Mouse (Mus musculus) adrenal gland, postnatal 10 days (tissue): ENCODE results near the gene Mybph. TPM values are rescaled to one million over a fixed set of nuclear protein-coding genes. Genes with fewer than 3 reads are reported as not detected.
A peak's percentile ranks its signal among the peaks of the same experiment; 100 is the strongest.

Source experiments
- DNase-seq: peaks from one replicate; pipeline ENCODE4 v3.0.0; 2021; ENCODE audit warnings: mixed read lengths
- long read RNA-seq, 2 experiments: library from polyadenylated mRNA; stranded (forward); transcript quantifications; one replicate each; pipeline ENCODE4 v2.0.0; 2021
- total RNA-seq, 2 experiments: library from RNA; stranded (reverse); gene quantifications; 2 replicates each; pipeline ENCODE4 v1.2.3; 2021

The Mybph gene
- 1 to 10 TPM; 4.2 to 5.0 TPM for total RNA-seq
- long read RNA-seq, experiment 1, partial matches to known transcripts, result 0 of 5 reads
- long read RNA-seq, experiment 1, other reads (novel, unspliced or antisense), result 5 of 5 reads
- long read RNA-seq, experiment 2, partial matches to known transcripts, result 2 of 3 reads
- long read RNA-seq, experiment 2, other reads (novel, unspliced or antisense), result 1 of 3 reads

DNA sequence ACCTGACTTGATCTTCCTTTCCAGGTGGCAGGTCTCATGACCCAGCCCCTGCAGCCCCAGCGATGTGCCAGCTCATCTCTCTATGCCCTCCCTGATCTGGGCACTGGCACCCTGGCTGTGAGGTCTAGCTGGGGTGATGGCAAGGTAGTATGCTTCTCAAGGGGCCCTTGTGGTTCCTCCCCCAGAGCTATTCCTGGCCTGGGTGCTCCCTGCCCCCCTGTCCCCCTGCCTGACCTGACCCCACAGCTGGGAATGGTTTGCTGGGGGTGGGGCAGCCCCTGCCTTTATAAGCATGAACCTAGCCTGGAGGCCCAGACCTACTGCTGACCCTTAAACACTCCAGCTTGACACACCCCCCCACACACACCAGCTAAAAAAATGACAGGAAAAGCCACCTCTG, at the start of gene Mybph:
TSS of gene Mybph (plus strand) at position 323 of the 400 bp plus-strand sequence.
- no peak for DNase-seq

DNA sequence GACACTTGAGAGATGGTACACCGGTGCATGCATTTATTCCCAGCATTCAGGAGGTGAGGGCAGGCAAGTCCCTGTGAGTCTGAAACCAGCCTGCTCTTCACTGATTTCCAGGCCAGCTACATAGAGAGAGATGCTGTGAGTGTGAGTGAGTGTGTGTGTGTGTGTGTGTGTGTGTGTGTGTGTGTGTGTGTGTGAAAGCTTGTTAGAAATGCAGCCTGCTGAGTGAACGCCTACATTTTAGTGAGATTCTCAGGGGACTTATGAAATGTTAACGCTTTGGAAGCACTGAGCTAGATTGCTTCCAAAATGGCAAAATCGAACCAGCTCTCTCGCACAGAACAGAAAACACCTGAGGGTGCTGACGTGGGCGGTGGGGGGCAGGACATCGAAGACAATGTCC, 47.2 kb upstream of the Mybph start:
- DNase-seq, result no peak

DNA sequence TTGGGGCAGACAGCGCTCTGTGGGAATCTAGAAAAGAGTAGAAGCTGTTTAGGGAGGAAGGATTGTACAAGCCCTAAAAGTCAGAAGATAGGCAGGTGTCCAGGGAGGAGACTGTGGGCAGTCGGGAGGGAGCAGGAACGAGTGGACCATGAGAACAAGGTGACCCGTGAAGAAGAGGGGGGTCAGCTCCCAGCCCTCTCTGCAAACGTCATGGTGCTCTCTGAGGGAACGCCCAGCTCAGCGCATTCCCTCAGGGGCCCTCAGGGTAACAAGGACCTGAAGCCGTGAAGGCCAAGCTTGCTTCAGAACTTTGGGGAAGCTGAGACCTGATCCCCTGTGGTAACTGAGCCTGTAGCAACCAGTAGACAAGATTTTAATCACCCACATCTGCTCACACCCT, 43.2 kb upstream of the Mybph start:
- DNase-seq, result no peak

DNA sequence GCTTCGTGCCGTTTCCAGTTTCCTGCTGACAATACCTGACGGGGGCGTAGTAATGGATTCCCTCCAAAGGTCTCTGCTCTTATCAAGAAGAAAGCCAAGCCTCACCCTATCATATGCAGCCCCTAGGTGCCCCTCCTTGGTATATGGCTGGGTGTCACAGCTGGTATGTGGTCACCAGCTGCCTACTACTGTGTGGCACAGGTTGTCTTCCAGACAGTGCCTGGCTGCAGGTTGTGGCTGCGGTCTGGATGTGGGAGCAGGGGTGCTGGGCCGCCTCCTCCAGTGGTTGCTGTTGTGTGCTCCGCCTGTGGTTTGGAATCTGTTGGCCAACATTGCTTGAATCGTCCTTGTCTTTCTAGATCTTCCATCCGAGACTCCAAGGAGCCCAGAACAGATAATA, 42.5 kb upstream of the Mybph start:
- no peak for DNase-seq

DNA sequence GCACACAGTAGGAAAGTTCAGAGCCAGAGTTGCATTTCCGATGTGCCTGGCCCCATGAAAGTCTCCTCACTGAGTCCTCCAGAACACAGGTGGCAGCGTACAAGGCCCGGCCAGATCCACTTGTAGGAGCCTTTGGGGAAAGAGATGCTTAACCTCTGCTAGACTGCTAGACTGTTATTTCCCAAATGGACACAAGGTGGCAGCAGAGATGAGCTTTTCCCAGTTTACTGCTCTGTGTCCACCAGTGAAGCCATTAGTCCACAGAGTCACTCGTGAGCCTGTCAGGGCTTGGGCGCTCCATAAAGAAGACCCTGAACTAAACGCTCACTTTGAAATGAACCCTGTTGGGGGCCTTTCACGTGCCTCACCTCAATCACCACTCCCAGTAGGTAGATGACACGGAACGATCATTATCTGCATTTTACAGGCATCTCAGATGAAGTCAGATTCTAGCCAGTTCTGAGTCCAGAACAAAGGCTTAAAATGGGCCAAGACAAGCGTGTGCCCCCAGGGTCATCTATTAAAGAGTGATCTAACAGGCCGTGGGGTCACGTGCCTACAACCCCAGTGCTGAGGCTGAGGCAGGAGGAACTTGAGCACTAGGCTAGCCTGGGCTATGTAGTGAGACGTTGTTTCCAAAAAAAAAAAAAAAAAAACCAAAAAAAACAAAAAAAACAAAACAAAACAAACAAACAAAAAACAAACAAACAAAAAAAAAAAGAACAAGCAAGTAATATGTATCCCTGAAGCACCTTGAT, 41.4 kb upstream of the Mybph start:
- peak; percentile 88 for DNase-seq

DNA sequence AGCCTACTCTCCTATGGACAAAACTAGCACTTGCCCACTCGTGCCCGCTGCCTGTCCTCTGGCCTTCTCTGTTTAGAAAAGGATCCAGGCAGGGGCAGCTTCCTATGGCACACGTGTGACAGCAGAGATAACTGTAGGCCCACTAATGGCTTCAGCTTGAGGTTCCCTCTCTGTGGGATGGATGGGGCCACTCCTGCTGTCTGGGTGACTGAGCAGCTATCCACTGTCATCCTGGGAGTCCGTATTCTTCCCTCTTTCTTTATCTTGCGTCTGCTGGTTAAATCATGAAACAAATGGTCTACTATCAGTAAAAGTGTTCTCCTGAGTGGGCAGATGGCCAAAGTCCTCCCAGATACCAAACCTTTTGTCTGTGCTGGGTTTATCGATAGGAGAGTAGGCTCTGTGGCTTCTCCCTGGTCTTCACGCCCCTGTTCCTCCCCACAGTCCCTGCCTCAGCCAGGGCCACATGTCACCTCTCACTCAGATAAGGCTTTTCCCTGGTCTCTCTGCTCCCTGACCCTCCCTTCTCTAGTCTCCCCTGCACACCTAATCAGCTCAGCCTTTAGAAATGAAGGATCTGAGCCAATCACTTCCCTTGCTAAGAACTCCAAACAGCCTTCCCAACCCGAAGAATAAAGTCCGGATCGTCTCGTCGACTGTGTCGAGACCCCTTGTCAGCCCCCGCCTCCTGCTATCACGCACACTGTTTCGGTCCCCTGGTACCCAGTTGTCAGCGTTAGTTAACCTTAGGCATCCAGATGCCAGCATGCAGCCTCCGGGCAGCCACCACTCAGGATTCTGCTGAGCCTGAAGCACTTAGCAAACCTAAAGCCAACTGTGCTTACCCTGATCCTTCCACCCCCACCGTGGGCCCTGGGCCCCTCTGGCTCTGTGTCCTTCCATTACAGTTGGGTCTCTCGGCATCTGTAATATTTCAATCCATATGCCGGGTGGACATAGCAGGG, 40.3 kb upstream of the Mybph start:
- DNase-seq, result no peak

DNA sequence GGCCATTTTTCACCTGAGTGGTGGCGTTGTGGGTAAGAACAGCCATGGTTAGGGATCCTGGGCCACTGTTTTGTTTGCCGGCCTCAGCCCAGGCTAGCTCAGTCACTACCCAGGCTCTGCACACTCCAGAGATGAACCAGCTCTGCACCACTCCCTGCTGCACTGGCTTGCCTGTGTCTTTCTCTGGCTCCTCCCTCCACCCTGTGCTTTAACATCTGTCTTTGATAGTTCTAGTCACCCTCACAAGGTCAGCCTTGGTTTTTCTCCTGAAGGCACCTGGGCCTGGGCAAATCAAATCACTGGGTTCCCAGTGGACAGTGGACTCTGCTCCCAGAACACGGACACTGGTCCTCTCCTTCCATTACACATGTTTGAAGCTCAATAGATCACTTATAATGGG, 39.1 kb upstream of the Mybph start:
- DNase-seq, result no peak

DNA sequence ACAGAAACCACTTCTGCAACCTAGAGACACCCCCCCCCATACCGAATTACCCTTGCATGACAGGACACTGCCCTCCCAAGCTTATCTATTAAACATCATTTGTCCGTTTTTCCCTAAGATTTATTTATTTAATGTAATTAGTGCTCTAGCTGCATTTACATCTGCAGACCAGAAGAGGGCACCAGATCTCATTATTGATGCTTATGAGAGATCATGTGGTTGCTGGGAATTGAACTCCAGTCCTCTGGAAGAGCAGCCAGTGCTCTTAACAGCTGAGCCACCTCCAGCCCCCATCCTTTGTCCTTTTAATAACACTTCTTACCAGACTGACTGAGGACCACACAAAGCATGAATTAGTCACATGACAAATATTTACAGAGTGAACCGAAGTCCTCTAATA, 38.6 kb upstream of the Mybph start:
- no peak for DNase-seq

DNA sequence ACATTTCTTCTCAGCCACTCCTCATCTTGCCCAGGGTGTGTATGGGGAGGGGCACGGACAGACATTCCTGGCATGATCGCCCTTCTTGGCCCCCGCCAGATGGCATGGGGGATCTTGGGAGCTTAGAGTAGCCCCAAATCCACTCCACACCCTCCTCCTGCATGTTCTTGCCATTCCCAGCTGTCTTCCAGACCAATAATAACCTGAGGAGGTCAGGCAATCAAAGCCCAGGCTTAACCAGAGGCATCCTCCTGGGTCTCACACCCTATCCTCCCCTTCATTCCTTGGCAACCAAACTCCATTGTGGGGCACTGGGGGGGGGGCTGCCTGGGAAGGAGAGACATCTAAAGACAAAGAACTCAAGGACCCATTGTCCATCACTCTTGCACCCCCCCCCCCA, 32.8 kb upstream of the Mybph start:
- DNase-seq, result no peak

DNA sequence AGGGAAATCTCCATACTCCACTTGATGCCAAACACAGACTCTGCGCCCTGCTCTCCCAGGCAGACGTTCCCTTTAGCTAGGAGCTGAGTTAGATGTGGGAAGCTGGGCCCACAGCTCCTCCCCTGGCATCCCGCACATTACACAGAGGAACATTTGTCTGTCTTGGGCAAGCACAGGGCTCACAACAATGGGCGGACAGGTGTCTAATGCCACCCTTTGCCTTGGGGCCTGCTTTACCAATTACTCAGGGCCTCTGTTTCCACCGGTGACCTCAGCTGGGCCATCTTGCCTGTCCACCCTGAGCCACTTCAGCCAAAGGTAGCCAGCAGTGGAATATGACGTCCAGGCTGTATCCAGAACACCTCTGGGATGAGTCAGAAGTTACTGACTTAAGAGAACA, 31.8 kb upstream of the Mybph start:
- no peak for DNase-seq

DNA sequence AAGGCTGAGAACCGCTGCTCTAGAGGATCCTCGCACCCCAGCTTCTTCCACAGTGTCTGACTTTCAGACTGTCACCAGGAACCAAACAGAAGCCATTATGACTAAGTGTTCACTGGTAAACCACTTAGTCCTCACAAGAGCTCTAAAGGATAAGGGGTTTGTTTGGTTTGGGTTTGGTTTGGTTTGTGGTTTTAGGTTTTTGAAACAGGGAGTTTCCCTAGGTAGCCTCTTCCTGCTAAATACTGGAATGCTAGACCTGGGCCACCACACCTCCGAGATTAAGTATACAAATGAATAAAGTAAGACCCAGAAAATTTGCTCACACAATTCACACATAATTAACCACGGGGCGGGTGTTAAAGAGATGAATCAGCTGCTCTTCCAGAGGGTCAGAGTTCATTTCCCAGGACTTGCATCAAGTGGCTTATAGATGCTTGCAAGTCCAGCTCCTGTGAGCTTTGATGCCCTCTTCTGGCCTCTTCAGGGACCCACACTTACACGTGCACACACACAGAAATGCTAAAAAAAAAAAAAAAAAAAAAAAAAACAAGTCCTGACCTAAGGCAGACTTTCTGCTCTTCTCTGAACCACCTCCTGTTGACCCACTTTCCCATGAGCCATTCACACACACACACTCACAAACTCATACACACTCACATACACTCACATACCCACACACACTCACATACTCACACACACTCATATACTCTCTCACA, 30.6 kb upstream of the Mybph start:
- DNase-seq, result no peak

DNA sequence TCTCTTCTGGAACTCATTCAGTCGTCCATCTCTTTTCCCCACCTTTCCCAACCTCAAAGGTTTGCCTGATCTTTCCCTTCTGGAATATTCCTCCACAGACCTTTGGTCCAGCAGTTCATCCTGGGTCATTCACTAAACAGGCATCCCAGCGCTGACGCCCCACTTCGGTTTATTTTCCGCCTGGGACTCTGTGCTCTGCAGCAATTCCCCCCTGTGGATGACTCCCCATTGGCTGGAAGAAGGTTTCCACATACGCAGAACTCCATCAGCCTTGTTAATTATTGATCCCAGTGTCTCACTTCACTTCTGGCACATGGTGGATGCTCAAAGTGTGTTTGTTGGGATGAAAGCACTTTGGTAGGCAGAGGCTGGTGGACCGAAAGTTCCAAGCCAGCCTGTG, 29.8 kb upstream of the Mybph start:
- no peak for DNase-seq

DNA sequence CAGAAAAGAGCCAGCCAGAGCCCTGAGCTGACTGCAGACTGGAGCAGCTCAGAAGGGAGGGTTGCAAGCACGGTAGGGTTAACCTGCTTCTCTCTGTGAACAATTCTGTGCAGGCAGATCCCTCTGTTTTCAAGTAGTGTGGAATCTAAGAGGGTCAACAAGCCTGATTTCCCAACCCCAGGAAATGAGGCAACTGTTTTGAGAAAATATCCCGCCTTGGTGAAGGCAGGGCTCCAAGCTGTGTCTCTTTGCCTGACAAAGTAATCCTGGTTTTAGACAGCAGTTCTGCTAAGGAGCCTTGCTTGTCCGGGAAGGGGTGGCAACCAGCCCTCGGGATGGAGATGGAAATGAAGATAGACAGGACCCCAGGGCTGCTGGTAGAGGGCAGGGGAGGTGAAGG, 28.8 kb upstream of the Mybph start:
- no peak for DNase-seq

DNA sequence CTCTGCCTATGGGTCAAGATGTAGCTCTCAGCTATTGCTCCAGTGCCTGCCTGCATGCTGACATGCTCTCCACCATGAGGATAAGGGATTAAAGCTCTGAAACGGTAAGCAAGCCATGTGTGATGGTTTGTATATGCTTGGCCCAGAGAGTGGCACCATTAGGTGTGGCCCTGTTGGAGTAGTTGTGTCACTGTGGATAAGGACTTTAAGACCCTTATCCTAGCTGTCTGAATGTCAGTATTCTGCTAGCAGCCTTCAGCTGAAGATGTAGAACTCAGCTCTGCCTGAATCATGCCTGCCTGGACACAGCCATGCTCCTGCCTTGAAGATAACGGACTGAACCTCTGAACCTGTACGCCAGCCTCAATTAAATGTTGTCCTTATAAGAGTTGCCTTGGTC, 26.7 kb upstream of the Mybph start:
- no peak for DNase-seq

DNA sequence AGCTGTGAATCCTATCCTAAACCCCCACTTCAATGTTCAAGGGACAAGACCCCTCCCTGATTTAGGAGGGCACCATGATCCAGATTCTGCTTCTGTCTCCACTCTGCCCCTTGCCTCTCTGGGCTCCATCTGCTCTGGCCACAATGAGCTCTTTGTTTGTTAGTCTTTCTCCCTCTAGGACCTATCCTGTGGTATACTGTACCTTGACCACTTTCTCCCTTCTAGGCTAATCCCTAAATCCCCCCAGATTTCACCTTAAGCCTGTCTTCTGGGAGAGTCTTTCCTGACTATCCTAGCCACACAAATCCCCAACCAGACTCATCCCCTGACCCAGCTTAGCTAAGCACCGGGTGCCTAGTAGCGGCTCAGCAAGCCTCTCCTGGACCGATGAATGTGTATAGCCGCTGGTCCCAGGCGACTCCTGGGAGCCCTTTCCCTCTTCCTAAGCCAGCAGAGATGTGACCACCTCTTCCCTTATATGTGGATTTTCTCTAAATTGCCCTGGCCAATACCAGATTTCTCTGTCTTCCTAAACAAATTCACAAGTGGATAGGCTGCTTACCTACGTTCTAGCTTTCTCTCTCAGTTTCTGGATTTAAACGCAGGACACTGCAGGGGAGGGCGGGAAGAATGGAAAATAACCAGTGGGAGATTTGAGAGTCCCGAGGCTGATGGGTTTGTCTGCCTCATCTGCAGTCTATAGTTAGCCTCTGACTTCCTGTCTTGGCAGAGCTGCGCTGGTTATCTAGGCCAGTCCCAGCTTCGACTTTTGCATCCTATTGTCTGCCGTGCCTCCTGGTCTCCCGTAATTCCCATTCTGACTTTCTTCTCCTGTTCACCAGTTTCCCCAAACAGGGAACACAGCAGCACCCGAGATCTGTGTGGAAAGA, 25.6 kb upstream of the Mybph start:
- DNase-seq, result no peak

DNA sequence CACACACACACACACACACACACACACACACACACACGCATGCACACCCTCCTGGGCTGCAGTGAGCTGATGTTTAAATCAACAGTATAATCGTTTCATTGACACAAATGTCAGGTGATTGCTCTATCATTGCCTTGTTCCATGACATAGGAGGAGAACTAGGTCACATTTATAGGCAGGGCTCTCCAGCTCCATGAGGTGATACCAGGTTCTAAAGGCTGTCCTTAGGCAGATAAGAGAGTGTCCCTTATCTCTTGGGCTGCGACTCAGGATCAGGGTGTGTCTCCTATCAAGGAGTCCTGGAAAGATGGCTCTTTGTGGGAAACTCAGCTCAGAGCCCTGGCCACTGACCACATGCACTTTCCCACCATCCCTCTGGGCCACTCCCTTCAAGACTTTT, 24.7 kb upstream of the Mybph start:
- no peak for DNase-seq

DNA sequence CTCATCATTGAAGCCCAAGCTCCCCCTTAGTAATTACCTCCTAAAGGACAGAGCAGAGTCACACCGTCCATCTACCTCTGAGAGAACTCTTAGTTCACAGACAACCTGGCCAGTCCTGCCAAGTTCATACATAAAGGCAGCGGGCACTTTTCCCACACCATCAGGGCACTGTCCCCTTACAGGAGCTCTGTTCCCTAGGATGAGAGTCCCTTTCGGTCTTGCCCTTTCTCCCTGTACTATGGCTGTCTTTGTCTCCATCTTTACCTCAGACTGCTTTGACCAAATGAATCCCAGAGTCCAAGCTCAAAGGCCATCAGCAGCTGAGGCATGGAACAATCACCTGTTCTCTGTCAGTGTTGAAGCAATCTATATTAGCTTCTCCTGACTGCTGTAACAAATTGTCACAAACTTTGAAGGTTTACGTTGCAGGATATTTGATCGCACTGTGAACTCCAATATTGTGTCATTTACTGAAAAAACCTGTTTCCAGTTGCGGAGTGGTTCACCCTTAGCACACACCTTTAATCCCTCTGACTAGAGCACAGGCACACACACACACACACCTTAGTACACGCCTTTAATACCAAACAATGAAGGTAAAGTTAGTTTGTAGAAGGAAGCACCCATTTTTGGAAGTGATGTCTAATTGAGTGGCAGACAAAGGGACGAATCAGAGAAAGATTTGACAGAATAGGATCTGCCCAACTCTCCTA, 24.1 kb upstream of the Mybph start:
- no peak for DNase-seq

DNA sequence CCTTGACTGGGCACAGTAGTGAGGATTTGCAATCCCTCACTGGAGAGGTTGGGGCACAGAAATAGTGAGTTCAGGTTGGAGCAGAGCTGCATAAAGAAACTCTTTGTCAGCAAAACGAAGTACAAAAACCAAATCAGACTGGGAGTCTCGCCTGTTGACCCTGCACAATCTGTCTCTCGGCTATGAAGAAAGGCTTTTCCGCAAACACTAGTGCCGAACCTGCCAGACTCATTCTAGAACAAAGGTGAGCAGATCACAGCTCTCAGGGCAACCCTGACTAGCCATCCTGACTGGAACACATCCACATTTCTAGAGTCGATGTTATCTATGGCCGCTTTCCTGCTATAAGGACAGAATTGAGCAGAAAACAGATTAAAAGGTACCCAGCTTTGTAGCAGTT, 20.2 kb upstream of the Mybph start:
- no peak for DNase-seq

DNA sequence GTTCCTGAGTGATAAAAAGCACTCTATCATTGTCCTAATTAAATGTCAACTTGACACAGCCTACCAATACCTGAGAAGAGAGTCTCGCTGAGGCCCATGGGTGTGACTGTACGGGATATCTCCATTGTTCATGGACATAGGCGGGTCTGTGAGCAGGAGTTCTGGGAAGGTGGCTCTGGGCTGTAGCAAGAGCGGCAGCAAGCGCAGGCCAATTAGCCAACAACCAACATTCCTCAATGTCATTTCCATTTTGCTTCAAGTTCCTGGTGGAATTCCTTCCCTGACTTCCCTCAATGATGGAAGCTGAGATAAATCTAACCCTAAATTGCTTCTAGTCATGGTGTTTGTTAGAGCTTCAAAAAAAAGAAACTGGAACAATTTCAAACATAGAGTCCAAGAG, 15.3 kb upstream of the Mybph start:
- no peak for DNase-seq

DNA sequence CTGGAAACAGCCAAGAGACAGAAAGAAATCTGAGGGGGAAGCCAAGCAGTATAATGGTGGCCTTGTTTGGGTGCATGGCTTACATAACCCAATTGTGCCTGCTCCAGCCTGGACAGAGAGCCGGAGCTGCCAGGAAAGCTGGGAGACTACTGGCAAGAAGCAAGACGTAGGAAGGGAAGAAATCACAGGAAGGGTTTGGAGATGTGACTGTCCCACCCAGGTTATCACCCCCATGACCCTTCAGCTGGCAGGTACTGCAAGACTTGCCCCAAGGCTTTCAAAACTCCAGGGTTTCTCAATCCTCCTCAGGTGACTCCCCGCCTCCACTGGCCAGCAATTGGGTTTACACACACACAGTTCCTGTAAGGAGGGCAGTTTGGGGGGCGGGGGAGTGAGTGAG, 11.2 kb upstream of the Mybph start, which contains the start of gene Chil1:
TSS of gene Chil1 (plus strand) at position 152 of the 400 bp plus-strand sequence.
- DNase-seq, result peak; percentile 42

DNA sequence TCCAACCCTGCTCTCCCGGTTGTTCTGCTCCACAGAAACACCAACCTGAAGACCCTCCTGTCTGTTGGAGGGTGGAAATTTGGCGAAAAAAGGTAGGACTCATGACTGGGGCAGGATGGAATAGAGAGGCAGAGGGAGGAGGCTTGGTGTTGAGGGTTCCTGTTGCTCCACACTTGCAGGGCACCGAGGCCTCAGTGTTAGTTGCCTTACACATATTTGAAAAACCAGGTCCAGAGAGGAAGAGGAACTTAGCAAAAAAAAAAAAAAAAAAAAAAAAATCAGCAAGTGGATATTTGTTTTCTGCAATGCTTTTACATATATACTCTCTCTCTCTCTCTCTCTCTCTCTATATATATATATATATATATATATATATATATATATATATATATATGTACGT, 9.2 kb upstream of the Mybph start:
- no peak for DNase-seq
